Mouse (Mus musculus) frontal cortex, postnatal 10 days (tissue): ENCODE measurements around the gene Pla2g2e.
"Not testable (repeated sequence)": the region's sequence is repeated elsewhere in the genome, so short reads cannot be mapped to it uniquely, and the experiment has no call there.

Experiments
- DNase-seq, 2 experiments: peaks; one replicate each; pipeline ENCODE4 v3.0.0; 2022; ENCODE audit warnings: low spot score in 2 of 2, mixed read lengths in 1 of 2

Pla2g2e gene

DNA sequence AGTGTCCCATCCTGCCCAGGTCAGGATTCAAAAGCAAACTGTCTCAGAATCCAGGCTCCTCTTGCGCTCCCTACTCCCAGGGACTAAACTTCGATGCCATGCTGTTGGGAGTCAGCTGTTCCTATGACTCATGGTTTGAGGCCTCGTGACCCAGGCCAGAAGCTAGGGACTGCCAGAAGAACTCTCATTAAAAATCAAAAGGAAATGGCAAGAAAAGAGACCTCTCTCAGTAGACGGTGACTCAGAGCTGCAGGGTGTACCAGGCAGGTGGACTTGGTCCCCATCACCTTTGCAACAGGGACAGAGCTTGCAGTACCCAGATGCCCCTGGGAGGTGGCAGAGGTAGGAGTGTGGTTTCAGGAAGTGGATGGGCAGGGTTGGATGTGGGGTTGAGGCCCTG is at the start of gene Pla2g2e:
TSS of gene Pla2g2e (plus strand) at position 212 of the 400 bp plus-strand sequence.
- DNase-seq, result no peak

DNA sequence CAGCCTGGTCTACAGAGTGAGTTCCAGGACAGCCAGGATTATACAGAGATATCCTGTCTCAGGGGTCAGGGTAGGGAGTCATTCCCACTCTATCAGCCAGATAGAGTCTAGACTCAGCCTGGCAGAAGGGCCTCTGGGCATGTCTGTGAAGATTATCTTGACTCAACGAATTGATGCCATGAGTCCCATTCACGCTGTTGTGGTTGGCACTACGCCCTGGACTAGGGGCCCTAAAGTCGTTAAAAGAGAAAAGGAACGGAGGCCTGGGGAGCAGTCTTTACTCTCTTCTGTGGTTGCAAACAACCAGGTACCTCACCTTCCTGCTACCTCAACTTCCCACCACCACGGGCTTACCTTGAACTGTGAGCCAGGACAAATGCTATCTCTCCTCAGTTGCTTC is 37.9 kb upstream of the Pla2g2e start:
- no peak for DNase-seq

DNA sequence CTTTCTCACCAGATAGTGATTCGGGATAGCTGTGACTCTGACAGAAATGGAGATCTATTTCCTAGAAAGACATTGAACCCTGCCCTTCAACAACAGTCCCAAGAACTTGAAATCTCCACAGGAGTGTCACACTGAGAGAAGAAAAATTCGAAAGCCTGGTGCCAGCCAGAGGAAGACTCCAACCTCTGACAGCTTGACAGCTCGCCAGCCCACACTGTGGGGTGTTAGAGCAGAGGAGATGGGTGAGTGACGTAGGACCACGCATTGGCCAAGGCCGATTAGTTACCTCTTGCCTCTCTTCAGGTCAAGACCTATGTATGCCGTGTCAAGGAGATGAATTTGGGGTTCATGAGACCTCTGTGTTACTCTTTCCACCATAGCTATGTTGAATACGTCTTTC is 37.0 kb upstream of the Pla2g2e start:
- no peak for DNase-seq

DNA sequence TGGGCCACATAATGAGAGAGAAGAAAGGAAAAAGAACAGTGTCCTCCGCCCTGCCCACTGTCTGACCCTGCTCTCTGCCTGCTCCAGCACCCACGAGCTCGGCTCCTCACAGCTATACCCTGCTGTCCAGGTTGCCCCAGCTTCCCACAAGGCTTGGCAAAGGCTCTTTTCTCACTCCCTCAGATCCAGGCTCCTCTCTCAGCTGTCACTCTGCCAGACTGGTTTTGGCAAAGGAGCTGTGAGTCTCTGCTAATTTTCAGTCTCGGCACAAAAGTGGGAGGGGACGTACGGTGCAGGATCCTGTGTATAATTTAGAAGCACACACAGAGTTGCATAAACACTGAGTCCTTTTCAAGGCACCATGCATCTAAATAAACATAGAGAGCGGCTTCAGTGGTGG is 36.4 kb upstream of the Pla2g2e start:
- DNase-seq, result peak; percentile 56 to 74

DNA sequence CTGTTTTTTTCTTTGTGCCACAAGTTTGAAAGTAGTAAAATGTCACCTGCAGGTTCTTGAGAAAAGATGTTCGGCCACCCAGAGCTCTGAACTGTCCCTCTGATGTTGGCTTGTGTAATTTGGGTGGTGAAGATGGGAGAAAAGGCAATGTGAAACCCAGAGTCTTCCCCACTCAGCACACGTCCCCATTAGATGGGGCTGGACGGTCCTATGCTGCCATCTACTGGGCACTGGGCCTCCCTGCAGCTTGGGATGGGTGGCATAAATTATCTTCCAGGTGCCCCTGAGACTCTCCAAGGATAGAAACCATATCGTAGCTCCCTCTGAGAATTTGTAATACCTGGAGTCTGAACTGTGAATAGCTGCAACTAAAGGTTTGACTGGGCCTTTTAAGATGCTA is 26.3 kb upstream of the Pla2g2e start:
- DNase-seq, result peak; percentile 62 to 83

DNA sequence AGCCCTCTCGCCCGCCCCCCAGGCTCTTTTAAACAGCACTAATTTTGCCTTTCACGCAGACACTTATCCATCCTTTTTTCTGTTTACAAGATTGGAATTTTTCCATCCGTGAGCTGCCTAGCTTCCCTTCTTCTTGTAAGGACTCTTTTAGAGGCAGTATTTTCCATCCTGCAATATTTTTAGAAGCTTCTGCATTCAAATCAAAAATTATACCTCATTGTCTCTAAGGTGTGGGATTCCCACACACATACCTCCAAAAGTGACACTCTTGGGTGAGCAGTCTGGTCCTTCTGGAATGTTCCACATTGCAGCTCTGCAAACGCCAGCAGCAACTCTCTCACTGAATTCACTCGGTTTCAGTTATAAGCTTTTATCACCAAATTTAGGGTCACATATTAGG is 24.8 kb upstream of the Pla2g2e start:
- DNase-seq, result no peak

DNA sequence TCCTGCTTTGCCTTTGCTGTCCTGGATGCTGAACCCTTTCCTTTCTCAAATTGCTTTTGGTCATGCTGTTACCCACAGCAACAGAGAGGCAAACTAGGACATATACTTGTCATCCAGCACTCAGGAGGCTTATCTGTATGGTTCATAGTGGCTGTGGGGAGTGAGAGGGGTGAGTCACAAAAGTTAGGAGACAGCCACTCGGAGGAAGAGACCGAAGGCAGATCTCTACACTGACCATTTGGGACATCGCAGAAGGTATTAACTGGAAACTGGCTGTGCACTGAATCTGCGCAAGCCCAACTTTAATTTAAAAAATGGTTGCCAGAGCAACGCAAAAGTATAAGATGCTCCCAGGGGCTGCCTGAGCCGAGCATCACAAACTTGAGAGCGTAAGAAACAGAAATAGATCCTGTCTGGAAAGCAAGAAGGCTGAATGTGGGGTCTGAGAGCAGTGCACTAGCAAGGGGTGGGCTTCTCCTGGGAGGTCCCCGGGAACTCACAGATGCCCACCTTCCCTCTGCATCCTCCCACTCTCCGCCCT is 22.6 kb upstream of the Pla2g2e start:
- no peak for DNase-seq

DNA sequence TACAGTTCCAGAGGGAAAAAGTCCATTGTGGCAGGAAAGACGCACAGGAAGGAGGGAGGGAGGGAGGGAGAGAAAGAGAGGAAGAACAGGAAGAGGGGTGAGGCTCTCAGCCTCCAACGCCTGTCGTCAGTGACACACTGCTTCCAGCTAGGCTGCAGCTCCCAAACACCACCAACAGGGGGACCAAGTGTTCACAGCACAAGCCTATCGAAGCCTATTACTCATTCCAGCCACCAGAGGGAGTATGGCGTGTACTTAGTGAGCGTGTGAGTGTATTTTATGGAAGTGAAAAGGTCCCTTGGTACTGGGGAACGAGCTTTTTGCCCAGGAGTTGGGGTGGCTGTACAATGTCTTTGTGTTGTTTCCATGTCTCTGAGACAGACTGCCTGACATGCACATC is 21.3 kb upstream of the Pla2g2e start:
- peak; percentile 69 for DNase-seq

DNA sequence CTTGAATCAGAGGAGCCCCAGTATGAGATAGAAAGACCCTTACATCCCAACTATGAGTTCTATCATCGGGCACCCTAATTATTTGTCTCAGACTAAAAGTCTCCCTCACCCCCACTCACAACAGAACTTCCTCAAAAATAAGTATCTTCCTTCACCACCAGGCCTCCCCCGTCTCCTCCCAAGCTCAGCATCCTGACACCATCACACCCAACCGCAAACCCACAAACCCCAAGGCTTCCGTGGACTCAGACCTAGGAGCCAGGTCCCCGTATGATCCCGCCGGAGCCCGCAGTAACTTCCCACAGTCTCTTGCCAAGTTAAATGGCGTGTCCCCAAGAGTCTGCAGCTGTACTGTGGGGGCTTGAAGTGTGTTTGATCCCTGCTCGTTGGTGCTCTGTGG is 20.2 kb upstream of the Pla2g2e start:
- no peak for DNase-seq

DNA sequence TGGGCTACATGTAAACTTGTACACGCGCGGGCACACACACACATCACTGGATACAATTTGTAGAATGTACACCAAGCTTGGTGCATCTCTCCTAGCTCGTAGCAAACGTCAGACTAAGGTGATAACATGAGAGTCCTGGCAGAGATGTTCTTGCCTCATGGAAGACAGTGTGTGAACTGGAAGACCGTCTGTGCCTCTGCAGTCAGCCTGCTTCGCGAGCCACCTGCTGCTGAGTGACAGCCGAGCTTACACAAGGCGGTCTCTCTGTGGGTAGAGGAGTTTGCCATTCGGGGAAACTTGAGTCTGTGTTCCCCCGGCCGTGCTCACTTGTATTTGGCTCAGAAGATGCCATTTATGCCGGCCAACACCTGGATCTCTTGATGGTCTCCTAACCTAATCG is 19.3 kb upstream of the Pla2g2e start:
- DNase-seq, result no peak

DNA sequence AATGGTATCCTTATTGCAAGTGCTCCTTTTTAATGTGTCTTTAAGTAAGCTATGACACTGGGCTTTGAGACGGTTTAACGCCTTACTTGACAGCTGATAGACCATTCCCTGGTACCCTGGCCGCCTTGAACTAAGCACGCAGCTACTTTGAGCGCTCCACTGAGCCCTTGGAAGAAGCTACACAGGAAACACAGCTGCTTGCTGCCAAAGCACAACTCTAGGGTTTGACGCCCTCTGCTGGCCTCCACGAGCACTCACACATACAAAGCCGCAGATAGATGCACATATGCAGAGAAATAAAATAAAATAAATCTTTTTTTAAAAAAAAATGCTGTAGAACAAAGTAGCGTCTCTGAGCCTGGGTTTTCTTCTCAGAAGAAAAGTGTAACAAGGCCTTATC is 18.5 kb upstream of the Pla2g2e start:
- no peak for DNase-seq

DNA sequence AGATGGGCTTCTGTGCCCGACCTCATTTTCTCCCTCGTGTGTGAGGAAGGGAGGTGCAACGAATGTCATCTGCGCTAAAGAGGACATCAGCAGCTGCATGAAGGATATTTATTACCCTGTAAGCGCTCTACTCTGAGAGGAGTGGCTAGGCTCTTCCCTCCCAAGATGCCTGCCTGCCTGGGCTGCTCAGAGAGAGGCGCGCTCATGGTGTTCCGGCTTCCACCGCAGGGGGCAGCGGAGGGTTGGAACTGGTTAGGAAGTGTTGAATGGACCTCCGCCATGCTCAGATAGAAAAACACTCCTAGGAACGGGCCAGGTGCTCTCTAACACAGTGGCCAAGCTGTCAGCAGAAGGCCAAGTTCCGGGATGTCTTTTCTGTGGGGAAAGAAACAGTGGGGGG is 18.0 kb upstream of the Pla2g2e start:
- DNase-seq, result peak; percentile 73 to 78

DNA sequence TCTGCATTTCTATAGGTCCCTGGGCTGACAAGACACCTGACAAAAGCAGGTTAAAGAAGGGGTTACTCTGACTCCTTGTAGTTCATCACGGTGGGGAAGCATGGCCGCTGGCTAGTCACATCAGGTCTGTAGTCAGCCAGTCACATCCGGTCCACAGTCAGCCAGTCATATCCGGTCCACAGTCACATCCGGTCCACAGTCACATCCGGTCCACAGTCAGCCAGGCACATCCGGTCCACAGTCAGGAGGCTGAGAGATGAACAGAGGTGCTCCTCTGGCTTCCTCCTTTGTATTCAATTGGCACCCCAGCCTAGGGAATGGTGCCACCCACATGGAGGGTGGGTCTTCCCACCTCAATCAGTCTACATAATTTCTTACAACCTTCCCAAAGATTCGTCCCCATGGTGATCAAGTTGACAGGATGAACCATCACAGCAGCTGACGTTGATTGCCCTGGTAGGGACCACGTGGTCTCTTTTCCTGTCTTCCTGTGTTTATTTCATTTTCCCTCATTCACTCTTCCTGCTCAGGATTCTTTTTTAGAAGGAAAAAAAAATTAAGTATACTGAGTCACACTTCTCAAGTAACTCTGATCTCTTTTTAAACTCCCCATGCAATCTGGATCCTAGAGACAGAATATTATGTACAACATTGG is 14.3 kb upstream of the Pla2g2e start, which contains the start of gene Pla2g5:
TSS of gene Pla2g5 (minus strand) at position 139 of the 655 bp plus-strand sequence.
- no peak for DNase-seq

DNA sequence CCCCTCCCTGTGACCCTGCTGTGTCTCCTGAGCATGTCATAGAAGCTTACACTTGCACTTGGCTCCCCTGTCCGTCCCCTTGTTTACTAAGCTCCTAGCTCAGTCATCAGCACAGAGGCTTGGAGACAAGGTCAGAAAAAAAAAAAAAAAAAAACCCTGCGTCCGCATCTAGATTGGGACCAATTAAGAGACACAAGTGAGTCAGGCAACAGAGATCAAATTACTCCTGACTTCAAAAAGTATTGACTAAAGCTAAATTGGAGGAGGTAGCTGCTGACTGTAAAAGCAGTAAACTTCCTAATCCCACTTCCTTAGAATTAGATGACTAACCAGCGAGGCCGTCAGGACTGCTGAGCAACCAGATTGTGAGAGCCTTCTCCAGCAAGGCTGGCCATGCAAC is 12.7 kb upstream of the Pla2g2e start:
- no peak for DNase-seq

DNA sequence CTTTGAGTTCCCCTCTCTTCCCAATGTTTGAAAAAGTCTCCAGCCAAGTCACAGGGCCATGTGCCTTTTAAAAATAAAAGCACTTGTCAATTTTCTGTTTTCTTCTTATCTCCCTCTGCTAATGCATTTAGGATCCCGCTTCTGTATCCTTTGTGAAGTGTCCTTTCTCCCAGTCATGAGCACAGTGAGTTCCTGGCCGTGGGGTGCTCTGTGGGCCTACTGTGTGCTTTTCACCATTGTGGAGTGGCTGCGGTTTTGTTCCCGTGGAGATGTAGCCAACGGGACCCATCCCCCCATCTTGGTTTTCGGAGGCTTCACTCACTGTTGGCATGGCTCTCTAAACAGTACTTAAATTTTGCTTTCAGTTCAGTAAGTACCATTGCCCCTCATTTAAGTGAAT is 11.8 kb upstream of the Pla2g2e start:
- DNase-seq, result no peak

DNA sequence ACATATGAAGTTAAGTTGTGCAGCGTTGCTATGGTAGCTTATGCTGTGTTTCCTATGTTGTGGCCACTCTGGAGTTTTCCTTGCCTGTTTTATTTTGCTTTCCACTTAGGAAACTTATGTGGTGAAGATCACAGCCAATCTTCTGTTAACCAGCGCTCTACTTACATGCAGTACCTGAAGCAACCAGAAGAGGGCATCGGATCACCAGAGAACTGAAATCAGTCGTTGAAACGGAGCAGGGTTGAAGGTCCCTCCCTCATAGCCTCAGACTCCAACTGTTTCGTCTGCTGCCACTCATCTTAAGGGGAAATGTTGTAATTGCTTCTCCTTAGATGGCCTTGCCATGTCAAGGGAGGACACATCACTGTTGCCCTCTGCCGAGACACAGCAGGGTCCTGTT is 11.3 kb upstream of the Pla2g2e start:
- peak in 1 of 2 experiments; percentile 64 for DNase-seq

DNA sequence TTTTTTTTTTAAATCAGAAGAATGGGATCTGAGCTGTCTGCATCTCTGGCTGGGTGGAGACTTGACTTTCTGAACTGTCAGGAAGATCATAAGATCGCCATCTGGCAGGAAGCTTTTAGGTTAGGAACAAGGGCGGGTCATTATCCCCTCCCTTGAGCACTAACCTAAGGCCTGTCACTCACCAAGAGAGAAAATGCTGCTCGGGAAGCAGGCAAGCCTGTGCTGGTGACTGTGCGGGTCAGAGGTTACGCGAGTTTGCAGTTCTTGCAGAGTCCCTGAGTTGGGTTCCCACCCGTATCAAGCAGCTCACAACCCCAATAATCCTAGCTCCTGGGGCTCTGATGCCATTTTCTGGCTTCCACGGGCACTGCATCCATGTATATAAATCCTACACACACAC is 9.1 kb upstream of the Pla2g2e start:
- DNase-seq, result no peak

DNA sequence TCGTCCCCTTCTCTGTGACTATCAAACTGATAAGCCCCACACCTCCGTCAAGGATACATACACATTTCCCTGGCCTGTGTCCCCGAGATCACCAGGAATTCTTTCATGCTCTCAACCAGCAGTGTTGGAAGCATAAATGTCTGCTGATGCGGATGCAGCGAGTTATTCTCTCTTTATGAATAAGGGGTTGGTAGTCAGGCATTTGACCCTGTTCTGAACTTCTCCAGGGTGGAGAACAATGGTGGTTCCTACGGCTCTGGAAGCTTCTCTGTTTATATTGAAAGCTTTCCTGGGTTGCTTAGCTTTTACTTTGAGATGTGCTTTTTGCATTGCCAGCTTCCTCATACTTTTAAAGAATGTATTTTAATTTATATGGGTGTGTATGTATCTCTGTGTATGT is 3.9 kb upstream of the Pla2g2e start, which contains the start of gene Gm13030:
TSS of gene Gm13030 (minus strand) at position 101 of the 400 bp plus-strand sequence.
- no peak for DNase-seq

DNA sequence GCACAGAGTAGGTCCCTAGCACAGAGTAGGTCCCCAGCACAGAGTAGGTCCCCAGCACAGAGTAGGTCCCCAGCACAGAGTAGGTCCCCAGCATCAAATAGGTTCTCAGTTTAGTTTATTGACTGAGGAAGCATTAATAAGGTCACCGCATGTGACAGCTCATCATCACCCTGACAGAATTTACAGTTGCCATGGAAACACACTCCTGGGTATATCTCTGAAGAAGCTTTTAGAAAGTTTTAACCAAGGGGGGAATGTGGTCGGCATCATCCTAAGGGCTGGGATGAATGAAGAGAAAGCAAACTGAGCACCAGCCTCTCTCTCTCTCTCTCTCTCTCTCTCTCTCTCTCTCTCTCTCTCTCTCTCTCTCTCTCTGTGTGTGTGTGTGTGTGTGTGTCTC is 2.5 kb upstream of the Pla2g2e start:
- DNase-seq, result not testable (repeated sequence)

DNA sequence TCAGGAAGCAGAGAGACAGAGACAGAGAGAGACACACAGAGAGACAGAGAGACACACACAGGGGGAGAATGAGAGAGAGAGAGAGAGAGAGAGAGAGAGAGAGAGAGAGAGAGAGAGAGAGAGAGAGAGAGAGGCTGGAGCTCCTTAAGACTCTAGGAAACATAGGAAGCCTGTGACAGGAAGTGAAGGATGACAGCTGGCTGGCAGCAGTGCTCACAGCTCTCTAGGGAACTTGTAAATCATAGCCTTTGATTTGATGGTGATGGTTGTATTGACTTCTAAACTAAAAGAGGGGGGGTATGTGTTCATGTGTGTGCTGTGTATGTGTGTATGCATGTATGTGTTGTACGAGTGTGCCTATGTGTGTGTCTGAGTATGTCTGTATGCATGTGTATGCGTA is 1.8 kb upstream of the Pla2g2e start:
- no peak for DNase-seq

DNA sequence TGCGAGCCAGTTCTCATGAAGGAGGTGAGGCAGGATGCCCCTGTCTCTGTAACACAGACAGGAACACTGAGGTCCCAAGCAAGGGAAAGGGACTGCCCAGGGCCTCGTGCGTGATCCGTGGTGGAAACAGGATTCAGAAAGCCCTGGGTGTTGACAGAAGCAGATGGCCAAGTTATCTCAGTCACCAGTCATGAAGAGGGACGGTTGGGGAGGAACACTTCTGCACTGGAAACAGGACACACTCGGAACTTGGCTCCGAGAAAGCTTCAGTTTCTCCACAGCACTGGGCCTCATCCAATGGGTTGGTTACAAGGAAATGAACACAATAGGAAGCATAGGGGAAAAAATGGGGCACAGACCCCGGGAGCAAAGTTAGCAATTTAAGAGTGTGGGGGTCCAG is 1.0 kb downstream of the Pla2g2e start:
- no peak for DNase-seq

DNA sequence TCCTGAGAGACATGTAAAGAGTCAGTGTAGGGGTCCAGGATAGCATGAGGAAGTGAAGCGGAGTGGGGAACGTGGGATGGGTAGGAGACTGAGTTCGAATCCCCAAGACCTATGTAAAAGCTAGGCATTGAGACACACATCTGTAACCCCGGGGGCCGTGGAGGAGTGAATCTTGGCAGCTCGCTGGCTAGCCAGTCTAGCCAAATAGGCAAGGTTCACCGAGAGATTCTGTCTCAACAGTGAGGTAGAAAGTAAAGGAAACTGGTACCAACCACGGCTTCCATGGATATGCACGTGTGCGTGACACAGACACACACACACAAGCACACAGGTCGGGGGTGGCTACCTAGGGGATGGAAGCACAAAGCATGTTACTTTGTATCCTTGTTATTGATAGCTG is 2.1 kb downstream of the Pla2g2e start:
- DNase-seq, result no peak

DNA sequence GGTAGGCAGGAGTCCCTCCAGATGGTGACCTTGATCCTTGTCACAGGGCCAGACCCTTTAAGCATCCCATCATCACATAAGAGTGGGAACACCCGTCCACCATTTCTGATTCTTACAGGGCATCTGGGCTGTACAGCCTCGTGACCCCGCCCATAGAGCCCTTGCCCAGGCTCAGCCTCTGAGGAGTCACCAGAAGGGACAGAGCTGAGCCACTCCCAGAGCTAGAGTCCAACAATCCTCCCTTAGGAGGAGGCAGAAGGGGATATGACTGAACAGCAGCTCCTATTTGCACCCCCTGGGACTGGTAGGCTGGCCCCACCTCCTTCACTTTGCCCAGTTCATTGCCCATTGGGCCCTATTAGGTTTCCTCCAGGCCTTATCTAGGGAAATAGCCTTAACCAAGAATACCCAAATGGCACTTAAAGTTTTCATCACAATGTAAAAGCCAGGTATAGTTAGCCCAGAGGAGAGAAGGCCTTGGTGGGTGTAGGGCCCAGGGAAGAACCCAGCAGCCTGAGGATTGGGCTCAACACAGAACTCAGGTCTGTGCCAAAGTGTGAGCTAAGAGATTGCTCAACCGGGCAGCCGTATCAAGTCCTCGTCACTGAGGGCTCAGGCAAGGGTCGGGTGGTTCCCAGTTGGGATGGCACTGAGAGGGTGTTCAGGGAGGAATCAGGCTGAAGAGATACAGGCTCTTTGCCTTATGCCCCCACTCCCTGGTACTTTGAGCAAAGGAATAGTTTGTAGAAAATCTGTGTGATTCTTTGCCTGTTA is 3.3 kb downstream of the Pla2g2e start:
- no peak for DNase-seq
